Mouse (Mus musculus) kidney, adult 18-20 months (tissue): ENCODE results near the gene Fam126b.
"Not testable (repeated sequence)": the region's sequence is repeated elsewhere in the genome, so short reads cannot be mapped to it uniquely, and the experiment has no call there.

Experiments
- DNase-seq: peaks from one replicate; pipeline ENCODE4 v3.0.0; 2021

Gene Fam126b

DNA sequence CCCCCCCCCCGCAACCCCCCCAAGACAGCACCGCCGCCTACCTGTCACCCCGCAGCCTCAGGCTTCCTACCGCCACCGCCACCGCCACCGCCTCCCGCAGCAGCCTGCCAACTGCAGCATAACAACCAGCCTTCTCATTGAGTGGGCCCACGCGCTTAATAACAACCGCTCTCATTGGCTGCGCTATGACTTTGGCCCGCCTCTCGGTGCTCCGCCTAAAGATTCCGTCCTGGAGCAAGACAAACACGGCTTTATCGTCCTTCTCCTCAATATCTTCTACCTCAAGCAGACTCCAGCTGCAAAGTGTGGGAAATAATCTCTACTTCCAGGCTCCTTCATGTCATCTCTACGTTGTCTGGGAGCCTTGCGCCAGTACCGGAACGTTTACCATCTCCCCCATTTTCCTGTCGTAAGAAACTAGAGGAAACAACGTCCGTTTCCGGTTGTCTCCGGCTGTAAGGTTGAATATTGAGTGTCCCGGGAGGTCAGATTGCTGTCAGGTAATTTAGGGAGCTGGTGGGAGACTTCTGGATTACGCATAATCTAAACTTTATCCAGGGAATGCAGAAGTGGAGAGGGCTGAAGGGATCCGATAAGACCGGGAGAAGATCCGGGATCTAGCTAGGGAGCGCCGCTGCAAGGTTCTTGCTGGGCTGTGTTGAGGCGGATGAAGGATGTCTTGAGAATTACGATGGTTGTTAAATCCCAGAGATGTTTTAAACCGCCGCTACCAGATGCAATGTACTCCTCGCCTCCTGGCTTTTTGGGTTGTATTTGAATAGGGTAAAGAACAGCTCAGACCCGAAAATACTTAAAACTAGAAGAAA is at the start of gene Fam126b, which contains the start of gene Ndufb3:
TSS of gene Fam126b (minus strand) at position 153 of the 827 bp plus-strand sequence.
TSS of gene Ndufb3 (plus strand) at position 214 of the 827 bp plus-strand sequence.
- peak; percentile 93 for DNase-seq

DNA sequence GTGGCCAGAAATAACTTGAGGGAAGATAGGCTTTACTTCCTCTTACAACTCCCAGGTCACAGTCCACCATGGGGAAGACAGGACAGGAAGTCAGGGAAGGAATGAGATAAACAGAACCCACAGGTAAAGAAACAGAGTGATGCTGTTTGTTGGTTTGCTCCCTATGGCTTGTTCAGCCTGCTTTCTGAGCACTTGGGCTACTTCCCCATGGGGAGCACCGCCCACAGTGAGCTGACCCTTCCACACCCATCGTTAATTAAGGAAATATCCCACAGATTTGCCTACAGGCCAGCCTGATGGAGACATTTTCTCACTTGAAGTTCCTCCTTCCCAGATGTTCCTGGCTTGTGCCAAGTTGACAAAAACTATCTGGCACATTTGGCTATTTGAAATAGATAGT is 42.7 kb upstream of the Fam126b start:
- not testable (repeated sequence) for DNase-seq

DNA sequence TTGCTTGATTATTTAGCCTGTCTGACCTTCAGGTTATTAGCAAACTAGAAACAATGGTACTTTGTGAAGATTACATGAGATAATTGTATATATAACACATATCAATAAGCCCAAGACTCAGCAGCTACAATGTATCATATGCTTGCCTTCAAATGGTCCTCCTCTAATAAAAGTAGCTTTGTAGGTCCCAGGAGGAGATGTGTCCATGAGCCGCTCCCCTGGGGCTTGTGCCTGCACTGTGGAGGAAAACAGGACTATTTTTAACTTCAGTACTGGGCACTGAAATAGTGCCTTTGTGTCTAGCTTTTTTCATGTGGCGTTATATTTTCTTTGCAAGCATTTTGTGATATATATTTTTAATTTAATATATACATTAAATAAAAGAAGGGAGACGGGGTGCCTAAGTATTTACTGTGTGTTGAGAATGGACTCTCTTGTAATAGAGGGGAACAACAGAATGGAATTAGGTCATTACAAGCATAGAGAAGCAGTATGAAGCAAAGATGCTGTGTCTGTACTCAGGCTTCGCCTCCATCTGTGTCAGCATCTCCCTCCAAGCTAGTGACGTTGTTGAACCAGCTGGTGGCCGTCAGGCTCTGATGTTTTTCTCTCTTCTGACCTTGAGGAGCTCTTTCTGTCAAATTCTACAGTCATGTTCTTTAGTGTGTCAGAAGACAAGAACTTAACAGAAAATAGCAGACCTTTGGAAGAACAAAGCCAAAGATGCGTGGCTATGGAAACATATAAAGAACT is 36.0 kb upstream of the Fam126b start:
- DNase-seq = no peak

DNA sequence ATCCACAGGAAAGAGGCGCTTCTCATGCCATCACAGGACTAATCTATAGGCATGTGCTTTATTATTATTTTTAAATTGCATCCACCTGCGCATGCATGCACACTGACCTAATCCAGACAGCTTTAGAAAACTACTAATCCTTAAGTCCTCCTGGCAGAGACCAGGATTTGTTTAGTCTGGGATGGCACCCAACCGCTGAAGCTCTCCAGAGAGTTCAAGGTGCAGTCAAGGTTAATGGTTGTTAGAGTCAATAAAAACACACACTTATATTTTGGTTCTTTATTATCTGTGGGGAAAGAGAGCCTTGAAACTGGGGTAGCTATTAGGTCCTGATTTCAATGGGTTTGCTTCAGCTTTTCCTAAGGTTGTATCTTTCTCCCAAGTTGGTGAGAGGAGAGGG is 35.1 kb upstream of the Fam126b start:
- no peak for DNase-seq

DNA sequence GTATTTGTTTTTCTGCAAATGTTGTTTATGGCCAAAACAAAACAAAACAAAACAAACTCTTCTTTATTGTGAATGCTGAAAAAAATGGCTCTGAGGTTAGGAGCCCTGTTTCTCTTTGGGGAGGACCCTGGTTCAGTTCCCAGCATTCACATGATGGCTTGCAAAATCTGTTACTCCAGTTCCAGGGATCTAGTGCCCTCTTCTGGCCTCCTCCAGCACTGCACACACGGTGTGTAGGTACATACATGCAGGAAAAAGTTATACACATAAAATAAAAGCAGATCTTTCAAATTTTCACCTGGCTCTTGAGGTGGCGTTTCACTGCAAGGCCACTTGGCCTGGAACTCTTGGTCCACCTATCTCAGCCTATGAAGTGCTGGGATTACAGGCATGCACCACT is 32.6 kb upstream of the Fam126b start:
- no peak for DNase-seq

DNA sequence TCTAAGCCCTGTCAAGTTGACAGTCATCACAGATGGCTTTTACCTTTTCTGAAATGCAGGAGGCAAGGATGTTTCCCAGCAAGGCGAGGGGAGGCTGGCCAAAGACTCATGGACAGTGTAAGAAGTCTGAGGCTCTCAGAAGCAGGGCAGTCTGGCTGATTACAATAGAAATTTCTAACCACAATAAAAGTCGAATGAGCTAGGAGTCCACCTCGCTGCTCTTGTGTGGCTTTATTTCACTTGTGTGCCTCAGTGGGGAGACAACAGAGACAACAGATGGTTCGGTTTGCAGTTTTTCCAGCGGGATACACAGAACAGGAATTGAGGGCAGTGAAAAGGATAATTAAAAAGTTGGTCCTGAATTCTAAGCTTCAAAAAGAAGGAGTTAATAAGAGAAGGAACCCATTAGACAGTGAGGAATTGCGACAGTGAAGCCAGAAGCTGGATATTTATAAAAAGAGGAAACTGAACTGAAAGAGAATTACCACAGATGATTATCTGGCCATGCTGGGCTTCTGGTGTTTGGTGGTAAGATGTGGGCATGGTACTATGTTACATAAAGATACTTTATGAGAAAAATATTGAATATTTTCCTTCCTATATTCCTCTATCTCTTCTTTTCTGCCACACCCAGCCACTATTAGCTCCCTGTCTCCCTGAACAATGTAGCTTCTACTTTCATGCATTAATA is 32.0 kb upstream of the Fam126b start:
- DNase-seq = no peak

DNA sequence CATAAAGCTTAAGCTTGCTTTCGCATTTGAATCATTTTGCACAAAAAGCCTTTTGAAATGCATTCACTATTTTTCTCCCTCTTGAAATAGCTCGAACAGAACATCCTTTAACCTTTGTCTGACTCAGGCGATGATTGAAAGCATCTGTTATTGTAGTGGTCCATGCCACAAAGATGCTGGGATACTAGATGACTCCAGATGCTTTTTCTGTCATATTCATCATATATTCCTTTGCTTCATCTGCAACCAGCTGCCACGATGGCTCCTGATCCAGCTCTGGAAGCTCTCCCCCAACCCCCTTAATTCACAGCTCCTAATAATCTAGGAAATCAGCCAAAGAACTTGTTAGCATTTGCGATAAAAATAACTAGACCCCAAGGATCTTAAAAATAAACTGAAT is 31.0 kb upstream of the Fam126b start:
- no peak for DNase-seq

DNA sequence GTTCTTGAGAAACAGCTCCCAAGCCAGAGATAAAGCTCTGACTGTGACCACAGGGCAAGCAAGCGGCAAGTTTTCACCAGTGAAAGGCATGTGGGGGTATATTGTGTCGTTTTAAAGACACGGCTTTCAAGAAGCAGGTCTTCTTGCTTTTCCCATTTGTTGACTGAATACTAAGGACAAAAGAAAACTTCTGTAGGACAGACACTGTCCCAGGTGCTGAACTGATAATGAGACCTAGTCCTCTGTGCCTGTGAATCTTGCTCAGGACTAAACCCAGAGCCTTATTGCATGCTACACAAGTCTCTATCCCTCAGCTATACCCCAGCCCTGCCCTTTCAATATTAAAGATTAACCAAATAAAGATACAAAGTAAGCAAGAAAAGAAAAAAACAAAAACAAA is 30.1 kb upstream of the Fam126b start:
- no peak for DNase-seq

DNA sequence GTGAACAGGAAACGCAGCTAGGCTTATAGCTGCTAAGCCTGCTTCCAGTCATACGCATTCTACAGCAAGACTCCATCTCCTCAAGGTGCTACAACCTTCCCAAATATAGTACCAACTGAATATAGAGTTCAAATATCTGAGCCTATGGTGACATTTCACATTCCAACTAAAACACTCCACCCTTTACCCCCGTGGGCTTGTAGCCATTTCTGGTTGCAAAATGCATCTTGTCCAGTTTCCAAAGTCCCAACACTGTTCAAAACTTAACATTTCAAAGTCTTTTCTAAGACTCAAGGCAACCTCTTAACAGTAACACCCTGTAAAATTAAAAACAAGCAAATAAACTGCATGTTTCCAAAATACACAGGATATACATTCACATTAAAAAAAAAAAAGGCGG is 29.0 kb upstream of the Fam126b start:
- no peak for DNase-seq

DNA sequence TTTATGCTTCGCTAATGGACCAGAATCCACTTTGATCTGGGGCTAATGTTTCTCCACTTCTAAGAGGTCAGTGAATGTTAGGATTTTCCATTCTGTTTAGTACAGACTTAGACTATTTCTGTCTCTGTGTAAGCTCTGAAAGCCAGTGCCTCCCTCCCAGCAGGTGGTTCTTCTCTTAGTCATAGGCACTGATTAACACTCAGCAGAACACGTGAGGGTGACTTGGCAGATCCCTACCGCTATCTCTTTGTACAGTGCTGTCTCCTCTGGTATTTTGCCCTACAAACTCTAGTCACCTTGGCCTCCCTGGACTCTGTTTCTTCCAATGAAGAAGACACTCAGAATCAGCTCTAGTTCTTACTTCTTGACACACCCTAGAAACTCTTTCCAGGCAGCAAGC is 28.3 kb upstream of the Fam126b start:
- DNase-seq = peak; percentile 65

DNA sequence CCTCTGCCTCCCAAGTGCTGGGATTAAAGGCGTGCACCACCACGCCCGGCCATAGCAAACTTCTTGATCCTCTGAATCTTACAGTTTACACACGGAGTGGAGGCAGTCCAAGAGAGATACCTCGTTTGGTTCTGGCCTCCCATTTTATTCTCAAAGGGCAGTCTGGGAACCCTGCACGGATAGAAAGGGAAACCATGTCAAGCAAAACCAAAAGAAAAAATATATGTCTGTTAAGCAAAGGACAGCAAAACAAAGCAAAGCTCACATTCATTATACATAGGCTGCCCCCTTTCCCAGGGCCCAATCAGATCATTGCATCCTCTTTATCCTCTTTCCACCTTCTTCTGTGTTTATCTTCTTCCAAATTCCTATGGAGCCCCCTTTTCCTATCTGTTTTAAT is 27.7 kb upstream of the Fam126b start:
- DNase-seq = no peak

DNA sequence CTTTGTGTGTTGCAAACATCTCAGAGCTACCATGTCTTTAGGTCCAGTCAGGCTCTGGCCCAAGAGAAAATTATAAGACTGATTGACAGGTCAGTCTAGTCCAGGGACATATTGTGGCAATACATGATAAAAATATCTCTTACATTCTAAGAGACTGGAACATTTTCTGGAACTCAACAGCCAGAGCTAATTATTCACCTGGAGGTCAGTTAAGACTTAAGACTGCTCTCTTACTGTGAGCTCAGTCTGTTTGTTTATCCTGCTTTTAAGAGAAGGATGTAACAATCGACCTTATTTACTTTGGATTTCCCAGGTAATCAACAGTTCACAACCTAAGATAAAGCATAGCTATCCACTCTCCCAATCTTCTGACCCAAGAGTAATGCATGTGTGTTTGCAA is 24.5 kb upstream of the Fam126b start:
- no peak for DNase-seq

DNA sequence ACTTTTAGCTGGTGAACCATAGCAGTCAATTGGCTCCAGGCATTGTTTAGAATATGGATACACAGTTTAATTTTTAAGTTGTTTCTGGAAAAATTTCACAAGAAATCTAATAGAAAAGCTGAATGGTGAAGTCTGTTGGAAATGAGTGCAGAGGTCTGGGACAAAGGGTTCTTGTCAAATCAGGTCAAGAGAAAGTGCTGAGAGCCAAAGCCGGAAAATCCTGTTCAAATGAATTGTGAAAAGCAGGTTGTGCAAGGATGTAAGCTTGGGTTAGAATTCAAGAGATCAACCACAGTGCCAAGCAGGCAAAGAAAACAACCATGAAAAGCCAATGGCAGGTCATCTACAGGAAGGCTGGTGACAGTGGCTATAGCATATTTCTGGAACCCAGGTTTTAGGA is 24.0 kb upstream of the Fam126b start:
- DNase-seq = peak; percentile 21

DNA sequence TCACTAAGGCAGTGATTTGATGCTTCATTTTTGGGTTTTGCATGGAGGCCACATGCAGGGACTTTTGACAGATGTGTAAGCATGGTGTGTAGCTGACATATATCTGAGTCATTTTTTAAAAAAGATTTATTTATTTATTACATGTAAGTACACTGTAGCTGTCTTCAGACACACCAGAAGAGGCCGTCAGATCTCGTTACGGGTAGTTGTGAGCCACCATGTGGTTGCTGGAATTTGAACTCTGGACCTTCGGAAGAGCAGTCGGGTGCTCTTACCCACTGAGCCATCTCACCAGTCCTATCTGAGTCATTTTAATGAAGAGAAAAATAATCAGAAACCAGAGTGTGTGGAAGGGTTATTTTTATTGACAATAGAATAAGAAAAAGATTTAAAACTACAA is 23.5 kb upstream of the Fam126b start:
- not testable (repeated sequence) for DNase-seq

DNA sequence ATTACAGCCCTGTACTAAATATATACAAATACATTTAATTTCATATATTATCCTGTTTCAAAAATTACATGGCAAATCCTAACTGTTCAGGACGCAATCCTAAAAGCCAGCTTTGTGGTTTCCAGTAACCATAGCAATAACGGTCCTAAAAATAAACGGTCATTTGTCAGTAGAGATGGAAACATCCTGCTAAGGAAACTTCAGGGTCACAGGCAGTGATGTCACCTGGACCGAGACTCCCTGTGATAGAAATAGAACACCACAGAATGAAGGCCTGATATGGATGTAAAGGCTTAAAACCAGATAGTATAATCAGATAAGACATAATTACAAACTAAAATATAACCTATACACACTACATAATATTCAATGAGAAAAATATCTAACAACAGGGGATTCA is 17.6 kb upstream of the Fam126b start:
- DNase-seq = no peak

DNA sequence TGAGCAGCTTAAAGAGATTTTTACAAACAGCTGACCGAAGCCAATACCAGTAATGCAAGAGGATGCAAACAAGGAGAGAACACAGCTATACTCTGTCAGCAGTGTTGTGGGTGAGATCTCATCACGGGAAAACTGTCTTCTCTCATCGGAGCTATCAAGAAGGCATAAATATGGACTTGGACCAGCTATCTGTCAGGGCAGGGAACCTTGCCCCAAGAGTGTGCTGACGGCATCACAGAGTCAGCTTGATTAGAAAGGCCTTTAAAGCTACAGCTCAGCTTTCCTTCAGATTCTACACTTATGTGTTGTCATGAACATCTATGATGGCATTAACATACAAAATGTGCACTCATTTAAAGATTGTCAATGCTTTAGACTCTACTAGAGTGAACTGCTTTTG is 16.6 kb upstream of the Fam126b start:
- no peak for DNase-seq

DNA sequence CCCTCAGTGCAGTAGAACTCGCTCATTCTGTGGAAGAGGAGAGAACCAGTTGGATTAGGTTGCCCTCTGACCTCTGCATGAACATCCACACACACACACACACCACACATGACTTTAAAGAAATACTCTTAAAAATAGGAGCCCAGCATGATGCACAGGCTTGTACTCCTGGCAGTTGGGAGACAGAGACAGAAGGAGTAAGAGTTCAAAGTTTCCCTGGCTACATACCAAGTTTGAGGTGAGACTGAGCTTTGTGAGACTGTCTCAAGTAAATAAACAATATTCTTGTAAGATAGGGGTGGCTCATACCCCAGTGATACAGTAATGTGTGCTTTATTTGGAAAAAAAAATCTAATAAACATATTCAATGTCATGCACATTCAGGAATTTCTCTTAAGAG is 1.4 kb upstream of the Fam126b start:
- no peak for DNase-seq

DNA sequence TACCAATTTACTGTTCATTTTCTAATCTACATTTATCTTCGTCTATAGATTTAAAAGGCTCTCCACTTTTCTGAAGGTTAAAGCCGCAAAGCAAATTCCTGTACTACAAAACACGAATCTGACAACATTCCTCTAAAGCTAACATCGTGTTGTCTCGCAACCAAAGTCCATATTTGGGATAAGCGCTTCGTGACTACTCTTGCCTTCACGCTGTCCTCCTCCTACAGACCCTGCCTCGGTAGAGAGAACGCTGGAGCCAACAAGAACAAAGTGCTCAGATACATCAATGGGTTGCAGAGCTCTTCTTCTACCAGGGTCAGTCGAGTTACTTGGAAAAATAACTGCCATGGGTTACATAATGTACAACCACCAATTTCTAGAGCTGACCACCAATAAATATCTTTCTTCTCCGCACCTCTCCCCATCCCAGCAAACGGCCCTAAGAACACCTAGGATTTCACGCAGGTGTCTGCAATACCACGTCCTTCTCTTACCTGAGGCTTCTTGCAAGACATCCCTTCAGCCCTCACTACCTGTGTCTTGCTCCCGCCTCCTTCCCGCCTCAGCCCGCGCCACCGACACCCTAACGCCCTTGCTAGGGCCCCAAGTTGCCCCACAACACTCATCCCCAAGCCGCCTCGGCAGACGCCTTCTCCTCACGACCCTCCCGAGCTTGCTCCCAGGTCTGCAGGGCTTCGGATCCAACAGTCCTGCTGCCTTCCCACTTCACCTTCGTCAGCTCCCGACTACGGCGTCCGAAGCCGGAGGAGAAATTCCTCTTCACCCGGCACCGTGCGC is 551 bp downstream of the Fam126b start:
- DNase-seq = no peak

DNA sequence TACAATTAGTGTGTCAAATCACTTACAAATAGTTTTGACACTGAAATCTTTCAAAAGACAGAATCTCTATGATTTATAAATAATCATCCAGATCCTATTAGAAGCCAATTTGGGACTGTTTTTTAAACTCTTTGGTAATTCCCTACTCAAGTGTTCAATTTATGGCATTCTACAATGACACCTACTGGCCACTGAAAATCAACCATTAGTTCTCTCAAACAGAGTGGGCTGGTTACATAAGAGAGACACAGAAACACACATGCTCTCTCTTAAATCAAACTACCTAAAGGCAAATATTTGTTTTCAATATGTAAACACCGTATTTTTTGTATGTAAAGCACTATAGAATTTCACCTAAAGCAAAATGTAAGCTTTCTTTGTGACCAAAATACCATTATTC is 1.9 kb downstream of the Fam126b start:
- DNase-seq = no peak

DNA sequence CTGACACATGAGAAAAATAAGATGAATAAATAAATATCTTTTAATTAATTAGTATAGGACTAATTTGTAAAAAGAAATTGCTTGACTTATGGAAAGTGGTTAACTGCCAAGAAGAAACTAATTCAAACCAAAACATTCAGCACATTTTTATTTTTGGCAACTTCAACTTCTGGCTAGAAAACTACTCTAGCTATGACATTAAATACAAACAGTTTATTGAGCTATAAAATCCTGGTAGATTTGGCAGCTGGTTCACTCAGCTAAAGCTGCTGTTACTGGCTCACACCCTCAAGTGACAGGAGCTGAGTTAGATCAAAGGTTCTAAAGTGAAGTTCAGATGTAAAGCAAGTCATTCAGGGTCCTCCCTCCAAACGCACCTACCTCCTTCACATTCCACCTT is 3.5 kb downstream of the Fam126b start:
- no peak for DNase-seq

DNA sequence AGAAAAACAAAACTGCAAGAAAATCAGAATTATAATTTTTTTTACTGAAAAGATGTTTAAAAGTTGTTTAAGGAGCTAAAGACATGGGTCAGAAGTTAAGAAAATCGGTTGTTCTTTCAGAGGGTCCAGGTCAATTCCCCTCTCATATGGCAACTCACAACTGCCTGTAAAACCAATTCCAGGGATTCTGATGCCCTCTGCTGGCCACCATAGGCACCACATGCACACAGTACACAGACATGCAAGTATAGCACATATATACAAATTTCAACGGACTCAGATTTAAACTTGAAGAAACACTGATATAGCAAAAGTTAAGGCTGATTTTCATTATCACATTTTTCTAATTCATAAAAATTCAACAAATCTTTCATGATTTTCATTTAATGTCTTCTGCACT is 6.9 kb downstream of the Fam126b start:
- peak; percentile 54 for DNase-seq

DNA sequence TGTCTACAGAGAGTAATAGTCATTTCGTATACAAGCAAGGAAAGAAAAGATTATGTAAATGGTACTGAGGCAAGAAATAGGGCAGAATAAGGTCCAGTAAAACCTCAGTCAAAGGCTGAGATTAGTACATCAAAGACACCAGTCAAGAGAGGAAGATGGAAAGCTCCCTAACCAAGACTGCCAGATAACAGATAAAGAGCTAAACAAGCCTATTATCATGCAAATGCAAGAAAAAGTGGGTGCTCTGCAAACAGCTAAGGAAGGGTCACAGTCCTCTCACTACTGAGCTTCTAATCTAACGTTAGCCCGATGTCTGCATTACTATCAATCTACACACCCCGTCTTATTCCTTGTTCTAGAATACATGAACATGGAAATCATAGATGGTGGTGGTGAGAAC is 15.7 kb downstream of the Fam126b start:
- DNase-seq = no peak
